Mouse (Mus musculus) bone marrow, adult 2 months (tissue): ENCODE measurements at regions not wholly inside any gene's neighbourhood (a gene's known extent, or its start where the extent isn't known, plus 50 kb on each side); places are given as distances from the start of the nearest gene placed in this dataset.

Source experiments
- H3K27ac ChIP-seq: fragments of 200-500 bp; 2 replicates; pipeline ENCODE4 v1.5.1; 2012; ENCODE audit warnings: low read depth, mild to moderate bottlenecking, control low read depth, inconsistent platforms, low read length; ENCODE audit not compliant: control insufficient read depth, poor library complexity, insufficient read depth
- H3K4me1 ChIP-seq: fragments of 200-500 bp; 2 replicates; pipeline ENCODE4 v1.6.1; 2011; ENCODE audit warnings: low read length; ENCODE audit not compliant: control insufficient read depth, insufficient read depth
- H3K4me3 ChIP-seq: fragments of 200-500 bp; replicated peaks from 2 replicates; pipeline ENCODE3; 2011; ENCODE audit warnings: mild to moderate bottlenecking, low read depth, low read length, control low read depth; ENCODE audit not compliant: control insufficient read depth
- CTCF ChIP-seq: fragments of 200-500 bp; IDR thresholded peaks from 2 replicates; pipeline ENCODE4 v1.5.1; 2011; ENCODE audit warnings: low read length, control low read depth; ENCODE audit not compliant: control insufficient read depth, insufficient read depth
- POLR2A ChIP-seq: fragments of 200-500 bp; IDR thresholded peaks from 2 replicates; pipeline ENCODE4 v1.6.1; 2011; ENCODE audit warnings: low read depth, mild to moderate bottlenecking, control low read depth, low read length, borderline replicate concordance; ENCODE audit not compliant: control insufficient read depth
- WGBS: fragments of 180-500 bp; shearing (Covaris S2); methylation state at CpG from one replicate; pipeline ENCODE4 v1.1.7; 2018; 5-methylcytosine and 5-hydroxymethylcytosine counted together

- TF ChIP-seq CTCF (no peak), POLR2A (no peak)
- Histone ChIP-seq H3K27ac (no peak overlapping the region), H3K4me1 (no peaks in the 10 kb centered on the region; the same call in 1 of the 2 replicates), H3K4me3 (no peak overlapping the region)
- WGBS, result 77% methylated on average over 5 of the region's 5 CpGs
Measured at GRCm38 (mm10) chr4:125185076-125185475, 57.4 kb upstream of the Zc3h12a start.

- Histone ChIP-seq H3K27ac (no peak overlapping the region), H3K4me1 (peaks cover 5% of the 10 kb centered on the region), H3K4me3 (no peak overlapping the region)
- WGBS, result 84% methylated on average over 6 of the region's 6 CpGs
- no peak for TF ChIP-seq CTCF
- no peak for TF ChIP-seq POLR2A
Measured at GRCm38 (mm10) chr4:125180947-125181346, 53.3 kb upstream of the Zc3h12a start.

- 82% methylated on average over 3 of the region's 3 CpGs for WGBS
- Histone ChIP-seq H3K4me3 (no peak overlapping the region), H3K4me1 (peaks cover 6% of the 10 kb centered on the region), H3K27ac (no peak overlapping the region)
- TF ChIP-seq POLR2A (no peak), CTCF (no peak)
Measured at GRCm38 (mm10) chr4:125178552-125178951, 50.9 kb upstream of the Zc3h12a start.

- TF ChIP-seq POLR2A (no peak), CTCF (no peak)
- 34% methylated on average over 6 of the region's 6 CpGs for WGBS
- H3K4me1 ChIP-seq, result peaks cover 6% of the 10 kb centered on the region
- no peak overlapping the region for H3K27ac ChIP-seq
- H3K4me3 ChIP-seq, result no peak overlapping the region
Measured at GRCm38 (mm10) chr4:125177666-125178065, 50.0 kb upstream of the Zc3h12a start.
